Mouse (Mus musculus): Measurements from ENCODE around the gene Trim25.
A peak's percentile ranks its signal among the peaks of the same experiment; 100 is the strongest.

Gene Trim25

DNA sequence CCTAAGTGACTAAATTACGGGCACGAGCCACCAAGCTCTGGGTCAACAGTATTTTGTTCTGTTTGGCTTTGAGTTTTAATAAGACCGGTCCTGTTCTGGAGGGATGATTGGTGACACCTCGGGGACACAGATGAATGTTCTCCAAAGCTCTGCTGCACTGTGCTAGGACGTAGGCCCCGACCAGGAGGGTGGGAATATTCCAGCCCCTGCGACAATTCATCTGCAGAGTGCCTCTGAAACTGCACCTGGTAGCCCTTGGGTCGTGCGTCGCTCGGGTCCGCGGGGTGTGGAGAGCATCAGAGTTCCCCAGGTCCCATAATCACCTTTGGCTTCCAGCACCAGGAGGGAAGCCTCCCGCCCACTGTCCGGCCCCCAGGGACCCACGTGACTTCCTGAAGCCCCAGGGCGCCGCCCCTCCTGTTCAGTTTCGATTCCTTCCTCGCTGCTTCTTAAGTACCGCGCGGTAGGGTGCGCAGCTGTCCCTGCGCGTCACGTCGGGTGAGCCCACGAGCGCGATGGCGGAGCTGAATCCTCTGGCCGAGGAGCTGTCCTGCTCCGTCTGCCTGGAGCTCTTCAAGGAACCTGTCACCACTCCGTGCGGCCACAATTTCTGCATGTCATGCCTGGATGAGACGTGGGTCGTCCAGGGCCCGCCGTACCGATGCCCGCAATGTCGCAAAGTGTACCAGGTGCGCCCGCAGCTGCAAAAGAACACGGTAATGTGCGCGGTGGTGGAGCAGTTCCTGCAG, at the start of gene Trim25:
Gene Trim25, plus strand, starts transcription at position 403 of the 749 bp plus-strand sequence.
- DNase-seq = peak; percentile 94 to 96

DNA sequence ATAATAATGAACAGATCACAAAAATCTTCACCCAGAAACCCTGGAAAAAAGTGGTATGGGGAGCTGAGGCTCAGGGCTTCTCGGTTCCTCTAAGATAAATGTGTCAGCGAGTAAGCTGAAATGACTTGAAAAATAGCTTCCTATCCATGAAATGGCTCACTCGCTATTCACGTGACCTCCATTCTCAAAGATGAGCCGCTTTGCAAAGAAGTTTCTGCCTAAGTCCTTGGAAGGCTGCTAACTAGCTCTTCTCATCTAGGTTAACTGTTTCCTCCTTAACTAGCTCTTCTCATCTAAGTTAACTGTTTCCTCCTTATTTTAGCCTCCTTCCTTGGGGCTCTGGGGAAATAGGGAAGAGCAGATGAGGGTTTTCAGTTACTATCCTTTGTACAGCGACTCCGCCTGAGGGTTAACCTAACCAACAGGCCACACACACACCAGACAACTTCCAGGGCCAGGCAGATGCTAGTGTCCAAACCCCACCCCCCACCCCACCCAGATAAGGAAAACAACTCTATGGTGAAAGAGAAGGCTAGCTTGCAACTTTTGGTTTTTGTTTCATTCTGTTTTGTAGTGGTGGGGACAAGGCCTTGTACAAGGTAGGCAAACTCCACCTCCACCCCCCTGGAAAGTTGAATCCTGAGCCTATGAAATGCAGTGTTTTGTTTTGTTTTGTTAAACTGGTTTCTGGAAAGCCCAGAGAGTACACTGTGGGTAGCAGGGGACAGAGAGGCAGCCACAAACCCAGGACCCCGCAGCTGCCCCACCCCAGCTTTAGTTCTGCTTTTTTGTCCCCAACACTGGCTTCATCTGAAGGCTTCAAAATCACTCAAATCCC, 49.2 kb upstream of the Trim25 start:
- no peak for DNase-seq

DNA sequence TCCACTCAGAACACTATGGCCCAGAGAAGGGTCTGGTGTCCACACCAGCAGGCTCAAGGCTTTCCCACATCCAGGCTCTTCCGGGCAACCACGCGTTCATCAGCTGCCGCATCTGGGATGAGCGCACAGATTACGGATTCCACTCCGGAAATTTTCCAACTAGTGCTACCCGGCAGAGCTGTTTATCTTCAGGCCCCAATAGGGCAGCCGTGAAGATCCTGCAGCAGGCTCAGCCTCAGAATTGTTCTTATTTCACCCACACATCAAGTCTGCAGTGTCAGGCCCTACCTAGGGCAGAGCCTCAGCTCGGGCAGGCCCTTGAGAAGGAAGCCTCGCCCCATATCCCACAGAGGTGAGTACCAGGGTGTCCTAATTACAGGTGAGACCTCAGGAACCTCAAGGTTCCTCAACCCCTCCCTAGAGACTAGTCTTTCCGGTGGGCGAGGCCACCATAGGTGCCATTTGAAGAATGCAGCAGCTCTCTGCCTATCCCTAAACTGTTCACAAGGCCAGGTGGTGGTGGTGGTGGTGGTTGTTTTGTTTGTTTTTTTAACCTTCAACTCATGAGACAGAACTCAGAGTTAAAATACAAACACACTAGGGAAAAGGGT, 48.4 kb upstream of the Trim25 start:
- no peak for DNase-seq

DNA sequence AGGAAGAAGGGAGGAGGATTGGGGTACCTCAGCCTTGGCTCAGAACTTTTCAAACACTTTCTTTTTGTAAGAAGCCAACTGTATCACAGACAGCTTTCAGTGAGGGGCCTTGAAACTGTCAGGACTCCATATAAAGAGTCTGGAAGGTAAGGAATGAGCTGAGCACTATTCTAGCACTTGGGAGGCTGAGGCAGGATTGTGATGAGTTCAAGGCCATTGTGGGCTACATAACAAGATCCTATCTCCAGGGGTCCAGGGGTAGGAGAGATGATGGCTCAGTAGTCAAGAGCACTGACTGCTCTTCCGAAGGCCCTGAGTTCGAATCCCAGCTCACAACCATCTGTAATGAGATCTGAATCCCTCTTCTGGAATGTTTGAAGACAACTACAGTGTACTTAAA, 47.6 kb upstream of the Trim25 start:
- no peak for DNase-seq

DNA sequence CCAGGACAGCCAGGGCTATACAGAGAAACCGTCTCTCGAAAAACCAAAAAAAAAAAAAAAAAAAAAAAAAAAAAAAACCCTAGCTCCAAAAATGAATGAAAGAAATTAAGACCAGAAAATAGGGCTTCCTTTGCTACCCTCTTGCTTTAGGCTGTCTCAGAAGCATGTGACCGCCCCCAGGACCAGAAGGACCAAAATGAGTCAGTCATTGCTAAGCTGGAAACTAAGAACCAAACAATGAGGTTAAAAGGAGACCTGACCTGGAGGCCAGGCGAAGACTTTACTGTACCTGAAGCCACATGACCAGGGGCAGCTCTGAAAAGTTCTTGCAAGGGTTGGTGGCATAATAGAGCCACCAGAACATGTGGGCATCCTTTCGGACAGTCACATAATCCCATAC, 47.1 kb upstream of the Trim25 start:
- no peak for DNase-seq

DNA sequence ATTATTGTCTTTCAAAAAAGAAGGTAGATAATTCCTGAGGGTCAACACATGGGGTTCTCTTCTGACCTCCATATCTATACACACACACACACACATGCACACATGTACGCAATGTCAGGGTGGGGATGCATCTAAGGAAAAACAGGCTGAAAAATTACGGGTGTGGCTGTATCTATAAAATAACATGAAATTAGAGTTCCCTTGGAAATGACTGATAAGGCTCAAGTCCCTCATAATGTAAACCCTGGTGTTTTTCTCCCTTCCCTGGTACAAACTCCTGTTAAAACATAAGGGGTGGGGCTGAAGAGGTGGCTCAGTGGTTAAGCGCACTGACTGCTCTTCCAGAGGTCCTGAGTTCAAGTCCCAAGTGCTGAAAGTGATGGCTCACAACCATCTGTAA, 45.6 kb upstream of the Trim25 start:
- DNase-seq = no peak

DNA sequence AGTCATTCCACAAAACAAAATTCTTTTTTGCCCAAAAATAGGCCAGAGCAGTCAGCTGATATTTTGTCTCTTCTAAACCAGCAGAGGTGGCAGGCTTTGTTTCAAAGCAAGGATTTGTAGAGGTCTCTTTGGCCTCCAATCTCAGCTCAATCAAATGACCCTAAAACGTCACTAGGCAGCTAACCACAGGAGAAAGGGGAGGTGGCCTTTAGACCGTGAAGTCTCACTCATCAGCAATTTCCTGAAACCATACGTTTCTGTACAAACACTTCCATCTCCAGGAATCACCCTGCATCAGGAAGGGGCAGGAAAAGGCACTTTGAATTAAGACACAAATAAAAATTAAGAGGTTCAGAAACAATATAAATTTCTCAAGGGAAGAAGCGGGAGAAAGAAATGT, 44.4 kb upstream of the Trim25 start:
- DNase-seq = peak; percentile 44 to 58

DNA sequence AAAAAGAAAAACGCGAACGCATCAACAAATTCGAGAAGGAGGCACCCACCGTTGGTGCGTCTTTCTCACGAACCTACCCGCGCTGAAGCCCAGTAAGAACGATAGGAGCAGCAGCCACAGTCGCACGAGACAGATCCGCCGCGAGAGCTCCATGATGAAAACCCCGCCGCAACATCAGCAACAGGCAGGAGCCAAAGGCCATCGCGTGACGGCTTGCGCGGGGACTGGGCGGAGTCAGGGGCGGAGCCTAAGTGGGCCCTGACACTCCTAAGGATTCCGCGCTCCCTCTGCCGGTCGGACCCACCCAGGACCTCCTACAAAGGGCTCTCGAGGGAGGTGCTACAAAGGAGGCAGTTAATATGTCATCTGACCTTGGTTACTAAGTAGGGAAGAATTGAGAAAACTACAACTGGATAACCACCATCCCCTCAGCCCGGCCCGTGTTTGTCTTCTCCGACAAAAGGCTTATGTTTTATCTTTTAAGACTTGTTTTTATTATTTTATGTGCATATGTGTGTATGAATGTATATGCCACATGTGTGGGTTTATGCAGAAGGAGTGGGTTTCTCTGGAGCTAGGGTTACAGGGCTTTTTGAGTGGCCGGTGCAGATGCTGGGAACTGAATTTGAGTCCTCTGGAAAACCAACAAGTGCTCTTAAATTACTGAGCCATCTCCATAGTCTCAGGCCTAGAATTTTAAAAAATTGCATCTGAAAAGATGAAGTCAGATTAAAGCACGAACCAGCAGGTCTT, 43.8 kb upstream of the Trim25 start, which contains the start of gene Scpep1:
Gene Scpep1, minus strand, starts transcription at position 249 of the 753 bp plus-strand sequence.
- DNase-seq = peak; percentile 98 to 99

DNA sequence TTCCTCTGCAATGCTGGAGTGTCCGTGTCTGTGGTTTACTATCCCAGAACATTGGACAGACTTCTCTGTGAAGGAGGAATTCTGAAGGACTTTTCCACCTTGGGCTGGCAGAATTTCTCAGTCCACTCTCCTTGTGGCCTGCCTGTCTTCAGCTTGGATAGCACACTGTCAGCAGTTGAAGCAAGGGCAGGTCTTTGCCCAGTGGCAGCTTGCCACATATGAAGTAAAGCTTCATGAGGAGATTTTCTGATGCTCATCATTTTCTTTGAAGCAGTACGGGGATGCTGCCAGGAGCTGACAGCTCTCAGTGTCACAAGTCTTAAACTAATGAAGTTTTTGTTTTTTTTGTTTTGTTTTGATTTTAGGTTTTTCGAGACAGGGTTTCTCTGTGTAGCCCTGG, 40.3 kb upstream of the Trim25 start:
- peak; percentile 70 to 77 for DNase-seq

DNA sequence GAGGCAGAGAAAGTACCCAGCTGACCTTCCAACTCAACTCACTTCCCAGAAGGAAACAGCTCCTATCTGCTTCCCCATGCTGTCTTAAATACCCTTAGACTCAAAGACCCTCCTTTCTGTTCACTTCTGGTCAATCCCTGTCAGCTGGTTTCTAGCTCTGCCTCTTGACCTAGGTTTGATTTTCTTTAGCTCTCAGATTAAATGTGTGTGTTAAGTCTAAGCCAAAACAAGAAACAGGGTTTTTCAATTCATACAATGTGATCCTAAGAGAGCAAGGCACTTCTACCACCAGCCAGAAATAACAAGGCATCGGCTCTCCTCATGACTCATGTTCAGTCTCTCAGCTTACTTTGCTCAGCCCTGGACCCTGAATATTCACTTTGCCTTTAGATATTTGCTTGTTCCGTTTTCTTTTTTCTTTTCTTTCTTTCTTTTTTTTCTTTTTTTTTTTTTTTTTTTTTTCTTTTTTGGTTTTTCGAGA, 32.3 kb upstream of the Trim25 start, which contains the start of gene Elobl:
Gene Elobl, minus strand, starts transcription at position 51 of the 481 bp plus-strand sequence.
- no peak for DNase-seq

DNA sequence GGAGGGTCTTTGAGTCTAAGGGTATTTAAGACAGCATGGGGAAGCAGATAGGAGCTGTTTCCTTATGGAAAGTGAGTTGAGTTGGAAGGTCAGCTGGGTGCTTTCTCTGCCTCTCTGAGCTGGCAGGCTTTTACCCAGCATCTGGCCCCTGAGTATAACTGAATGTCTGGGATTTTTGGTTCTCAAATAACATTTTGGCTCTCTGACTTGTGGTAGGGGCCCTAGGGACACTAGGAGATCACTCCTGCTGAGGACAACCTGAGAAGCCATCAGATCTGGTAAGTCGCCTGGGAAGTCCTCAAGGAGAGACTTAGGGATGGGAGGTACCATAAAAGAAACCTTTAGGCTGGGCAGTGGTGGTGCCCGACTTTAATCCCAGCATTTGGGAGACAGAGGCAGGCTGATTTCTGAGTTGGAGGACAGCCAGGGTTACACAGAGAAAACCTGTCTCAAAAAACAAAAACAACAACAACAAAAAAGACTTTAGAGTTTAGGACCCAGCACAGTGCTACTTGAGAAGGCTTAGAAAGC, 28.9 kb upstream of the Trim25 start, which contains the start of gene Coil:
Gene Coil, plus strand, starts transcription at position 51 of the 531 bp plus-strand sequence.
- DNase-seq = no peak

DNA sequence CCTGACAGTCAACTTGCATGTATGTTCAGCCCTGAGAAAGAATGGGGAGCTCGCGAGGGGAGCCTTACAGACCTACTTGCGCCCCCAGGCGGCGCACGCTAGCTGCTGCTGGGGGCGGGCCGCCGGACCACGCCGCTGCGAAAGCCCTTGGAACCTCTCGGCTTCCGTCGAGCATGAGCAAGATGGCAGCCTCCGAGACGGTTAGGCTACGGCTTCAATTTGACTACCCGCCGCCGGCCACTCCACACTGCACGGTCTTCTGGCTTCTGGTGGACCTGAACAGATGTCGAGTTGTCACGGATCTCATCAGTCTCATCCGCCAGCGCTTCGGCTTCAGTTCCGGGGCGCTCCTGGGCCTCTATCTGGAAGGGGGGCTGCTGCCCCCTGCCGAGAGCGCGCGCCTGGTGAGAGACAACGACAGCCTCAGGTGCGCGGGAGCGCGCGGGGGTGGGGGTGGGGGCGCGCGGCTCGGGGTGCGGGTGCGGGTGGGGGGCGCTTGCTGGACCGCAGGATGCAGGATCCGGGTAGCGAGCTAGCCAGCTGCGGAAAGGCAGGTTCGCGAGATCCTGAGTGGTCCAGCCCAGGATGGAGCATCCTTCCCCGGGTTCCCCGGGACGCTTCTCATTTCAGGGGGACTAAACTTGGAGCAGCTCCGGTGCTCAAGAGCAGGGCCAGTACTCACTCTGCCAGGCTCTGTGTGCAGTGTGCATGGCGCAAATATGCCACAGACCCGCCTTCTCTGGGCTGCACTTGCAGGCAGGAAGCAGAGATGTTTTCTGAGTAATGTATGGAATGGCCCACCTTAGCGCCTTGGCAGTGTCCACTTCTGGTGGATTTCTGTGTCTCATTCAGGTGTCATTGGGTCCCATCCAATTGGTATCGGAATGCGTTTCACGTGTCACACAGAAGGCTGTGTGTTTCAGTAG, 25.1 kb upstream of the Trim25 start:
- peak; percentile 91 to 94 for DNase-seq

DNA sequence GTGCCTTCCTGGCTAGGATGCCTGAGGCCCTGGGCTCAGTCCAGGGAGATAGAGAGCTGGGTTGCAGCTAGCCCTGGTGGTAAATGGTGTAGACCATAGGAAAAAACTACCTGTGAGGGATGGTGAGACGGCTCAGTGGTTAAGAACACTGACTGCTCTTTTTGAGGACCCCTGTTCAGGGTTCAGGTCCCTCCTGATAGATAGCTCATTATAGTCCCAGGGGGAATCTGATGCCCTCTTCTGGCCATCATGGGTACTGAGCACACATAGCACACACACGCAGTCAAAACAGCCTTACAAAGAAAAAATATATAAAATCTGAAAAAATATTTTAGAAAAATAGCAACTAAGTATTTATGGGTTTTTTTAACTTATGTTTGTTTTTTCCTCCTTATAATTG, 22.9 kb upstream of the Trim25 start:
- peak in 1 of 2 experiments; percentile 35 for DNase-seq

DNA sequence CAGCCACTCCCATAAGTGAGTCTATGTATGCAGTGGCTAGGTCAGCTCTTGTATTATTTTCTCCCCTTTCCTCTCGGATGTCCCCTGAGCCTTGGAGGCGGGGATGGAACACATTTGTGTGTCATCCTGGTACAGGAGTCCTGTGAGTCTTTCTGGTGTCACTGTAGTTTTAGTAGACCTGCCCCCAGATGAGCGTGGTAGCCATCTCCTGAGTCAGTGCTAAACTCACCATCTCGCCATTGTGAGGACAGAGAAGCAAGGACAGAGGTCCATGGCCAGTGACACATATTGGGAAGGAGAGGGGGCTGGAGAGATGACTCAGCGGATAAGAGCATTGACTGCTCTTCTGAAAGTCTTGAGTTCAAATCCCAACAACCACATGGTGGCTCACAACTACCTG, 22.0 kb upstream of the Trim25 start:
- no peak for DNase-seq

DNA sequence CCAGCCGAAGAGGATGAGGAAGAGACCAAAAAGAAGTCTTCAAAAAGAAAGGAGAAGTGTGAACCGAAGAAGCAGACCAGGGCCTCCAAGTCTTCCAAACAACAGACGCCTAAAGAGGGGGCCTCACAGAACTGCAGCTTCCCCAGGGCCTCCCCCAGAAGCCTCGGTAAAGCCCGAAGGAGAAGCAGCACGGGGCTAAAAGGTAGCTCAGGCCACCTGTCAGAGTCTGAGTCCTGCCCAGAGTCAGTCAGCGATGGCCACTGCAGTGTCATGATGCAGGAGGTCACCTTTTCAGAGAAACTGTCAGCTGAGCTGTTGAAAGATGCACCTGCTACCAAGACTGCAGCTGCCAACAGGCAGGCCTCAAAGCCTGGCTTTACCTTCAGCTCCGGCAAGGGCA, 17.8 kb upstream of the Trim25 start:
- DNase-seq = no peak

DNA sequence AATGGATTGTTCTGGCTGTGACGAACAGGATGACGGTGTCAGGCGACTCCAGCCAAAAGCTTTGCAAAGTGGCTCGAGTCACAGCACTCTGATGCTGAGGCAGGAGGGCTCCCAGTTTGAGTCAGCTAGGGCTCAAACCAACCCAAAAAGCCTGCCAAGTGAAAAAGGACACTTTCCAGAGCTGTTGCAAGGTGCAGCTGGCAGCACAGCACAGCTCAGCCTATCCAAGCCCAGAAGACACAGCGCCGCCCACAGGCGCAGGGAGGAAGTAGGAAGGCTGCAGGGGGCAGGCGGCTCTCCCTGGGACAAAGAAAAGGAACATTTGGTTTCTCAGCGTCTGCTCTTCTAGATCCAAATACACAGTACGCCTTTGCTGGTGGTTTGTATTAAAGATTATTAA, 12.6 kb upstream of the Trim25 start:
- DNase-seq = no peak

DNA sequence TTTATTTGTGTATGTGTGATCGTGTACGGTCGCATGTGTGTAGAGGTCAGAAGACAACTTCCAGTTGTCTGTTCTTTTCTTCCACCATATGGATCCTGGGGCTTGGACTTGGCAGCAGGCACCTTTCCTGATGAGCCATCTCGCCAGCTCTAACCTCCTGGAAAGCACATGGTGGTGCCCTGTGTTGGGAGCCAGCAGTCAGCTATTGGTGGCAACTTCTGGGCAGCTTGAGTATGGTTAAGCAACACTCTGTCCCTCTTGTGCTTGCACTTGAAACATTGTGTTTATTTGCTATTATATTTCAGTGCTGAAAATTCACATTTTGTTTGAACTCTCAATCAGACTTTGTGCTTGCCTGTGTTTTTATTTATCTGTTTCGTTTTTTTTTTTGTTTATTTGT, 10.2 kb upstream of the Trim25 start:
- no peak for DNase-seq

DNA sequence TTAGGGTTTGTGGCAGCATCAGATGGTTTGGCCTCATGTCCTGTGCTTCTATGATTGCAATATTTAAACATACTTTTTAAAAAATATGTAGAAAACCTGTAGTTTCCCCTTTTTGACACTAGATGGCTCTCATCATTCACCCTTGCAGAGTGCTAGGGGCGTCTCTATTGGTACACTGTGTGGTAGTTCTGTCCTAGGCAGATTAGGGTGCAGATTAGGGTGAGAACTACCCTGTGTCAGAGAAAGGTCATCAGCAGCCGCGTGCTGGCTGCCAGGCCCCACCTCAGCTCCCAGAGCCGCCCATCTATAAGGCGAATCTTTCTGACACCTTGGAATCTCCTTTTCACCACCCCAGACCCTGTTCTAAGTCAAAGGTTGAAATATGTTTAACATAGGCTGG, 9.6 kb upstream of the Trim25 start:
- DNase-seq = no peak

DNA sequence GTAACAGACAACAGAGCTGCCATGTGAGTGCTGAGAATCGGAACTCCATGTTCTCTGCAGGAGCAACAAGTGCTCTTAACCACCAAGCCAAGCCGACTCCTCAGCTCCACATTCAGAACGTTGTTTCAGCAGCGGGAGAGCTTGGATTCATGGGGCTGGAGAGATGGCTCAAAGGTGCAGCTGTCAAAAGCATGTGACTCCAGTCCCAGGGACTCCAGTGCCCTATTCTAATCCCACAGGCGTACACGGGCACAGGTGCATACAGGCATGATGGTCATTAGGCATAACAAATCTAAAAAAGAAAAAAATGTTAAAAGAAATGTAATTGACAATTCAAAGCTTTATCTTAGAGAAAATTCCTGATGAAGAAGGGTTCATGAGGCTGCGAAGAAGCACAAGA, 6.0 kb upstream of the Trim25 start:
- no peak for DNase-seq

DNA sequence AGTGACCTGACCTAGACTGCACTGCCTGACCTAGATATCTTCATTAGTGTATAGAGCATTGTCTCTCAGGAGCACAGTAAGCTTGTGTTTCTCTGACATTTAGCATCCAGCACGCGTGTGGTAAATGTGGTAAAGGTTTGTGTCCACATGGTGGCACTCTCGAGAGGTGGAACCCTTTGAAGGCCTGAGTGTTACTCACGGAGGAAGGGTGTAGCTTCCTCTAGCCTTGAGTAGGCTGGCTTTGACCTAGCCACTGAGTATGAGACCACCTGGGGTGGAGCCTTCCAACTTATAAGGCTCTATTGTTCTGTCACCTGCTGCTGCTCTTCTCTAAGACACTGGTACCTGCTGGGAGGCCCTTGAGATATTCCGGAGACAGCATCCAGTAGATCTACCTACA, 5.6 kb upstream of the Trim25 start:
- peak; percentile 63 to 82 for DNase-seq

DNA sequence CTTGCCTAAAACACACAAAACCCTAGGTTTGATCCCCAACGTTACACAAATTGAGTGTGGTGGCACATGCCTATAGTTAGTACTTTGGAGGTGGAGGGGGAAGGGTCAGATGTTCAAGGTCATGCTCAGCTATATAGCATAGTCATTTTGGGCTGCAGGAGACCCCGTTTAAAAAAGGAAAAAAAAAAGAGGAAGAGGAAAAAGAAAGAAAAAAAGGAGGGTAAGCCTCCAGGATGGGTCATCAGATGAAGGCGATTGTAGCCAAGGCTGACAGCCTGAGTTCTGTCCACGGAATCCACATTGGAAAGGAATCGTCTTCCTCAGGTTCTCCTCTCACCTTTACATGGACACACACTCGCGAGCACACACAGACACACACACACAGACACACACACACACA, 4.7 kb upstream of the Trim25 start:
- no peak for DNase-seq

Data from kidney, adult 8-10 months (tissue).